Mouse (Mus musculus) midbrain, postnatal 0 days (tissue): ENCODE measurements around the gene Gm13102. TPM values are rescaled to one million over a fixed set of nuclear protein-coding genes. Genes with fewer than 3 reads are reported as not detected.
"Not testable (repeated sequence)": the region's sequence is repeated elsewhere in the genome, so short reads cannot be mapped to it uniquely, and the experiment has no call there.

Experiments used
- ATAC-seq: fragments of 200-750 bp; cut with Nextera tagmentation; 2 replicates; pipeline ENCODE4 v1.8.0; 2017; ENCODE audit warnings: moderate number of reproducible peaks, mild to moderate bottlenecking, moderate TSS enrichment, moderate library complexity; ENCODE audit not compliant: low FRiP score
- DNase-seq: peaks from one replicate; pipeline ENCODE4 v3.0.0-alpha.2; 2015; ENCODE audit warnings: low spot score
- H3K27ac ChIP-seq: fragments of 300-500 bp; sonication (generic); 2 replicates; pipeline ENCODE4 v1.5.1; 2014; ENCODE audit warnings: low read depth, mild to moderate bottlenecking, low read length, mixed read lengths
- H3K27me3 ChIP-seq: fragments of 300-500 bp; sonication (generic); 2 replicates; pipeline ENCODE4 v1.6.1; 2014; ENCODE audit warnings: low read length, control low read depth, mixed read lengths; ENCODE audit not compliant: insufficient read depth
- H3K36me3 ChIP-seq: fragments of 300-500 bp; sonication (generic); 2 replicates; pipeline ENCODE4 v1.6.1; 2014; ENCODE audit warnings: low read length, control low read depth, mixed read lengths; ENCODE audit not compliant: insufficient read depth
- H3K4me1 ChIP-seq: fragments of 300-500 bp; sonication (generic); 2 replicates; pipeline ENCODE4 v1.6.1; 2014; ENCODE audit warnings: mild to moderate bottlenecking, control low read depth, antibody characterized with exemption, low read length, mixed read lengths; ENCODE audit not compliant: insufficient read depth
- H3K4me2 ChIP-seq: fragments of 300-500 bp; sonication (generic); 2 replicates; pipeline ENCODE4 v1.6.1; 2014; ENCODE audit warnings: low read depth, mild to moderate bottlenecking, low read length, mixed read lengths; ENCODE audit not compliant: poor library complexity, severe bottlenecking
- H3K4me3 ChIP-seq: fragments of 300-500 bp; sonication (generic); 2 replicates; pipeline ENCODE4 v1.5.1; 2014; ENCODE audit warnings: low read depth, mild to moderate bottlenecking, low read length, moderate library complexity
- H3K9ac ChIP-seq: fragments of 300-500 bp; sonication (generic); replicated peaks from 2 replicates; pipeline ENCODE4 v1.6.1; 2014; ENCODE audit warnings: mild to moderate bottlenecking, low read length, moderate library complexity, mixed read lengths; ENCODE audit not compliant: poor library complexity, severe bottlenecking
- H3K9me3 ChIP-seq: fragments of 300-500 bp; sonication (generic); 2 replicates; pipeline ENCODE4 v1.6.1; 2016; ENCODE audit warnings: low read length, control low read depth
- WGBS: fragments of 180-500 bp; shearing (Covaris S2); extraction: QIAGEN DNeasy Blood & Tissue Kit; methylation state at CpG from one replicate; pipeline ENCODE4 v1.1.7; 2014; 5-methylcytosine and 5-hydroxymethylcytosine counted together
- polyA plus RNA-seq: library from polyadenylated mRNA; unstranded; fragments of >200 nt; fragmentation: Nextera tagmentation; extraction: Ambion mirVana; gene quantifications from 2 replicates; pipeline ENCODE4 v1.2.1, GENCODE M21; 2015
- total RNA-seq: library from RNA; depleted of rRNA; stranded (reverse); fragments of >200 nt; gene quantifications from 2 replicates; pipeline ENCODE4 v1.2.3, GENCODE M21; 2014; rRNA removed

Gene Gm13102
- total RNA-seq (not detected in 2 replicates), polyA plus RNA-seq (not detected in 2 replicates)

DNA sequence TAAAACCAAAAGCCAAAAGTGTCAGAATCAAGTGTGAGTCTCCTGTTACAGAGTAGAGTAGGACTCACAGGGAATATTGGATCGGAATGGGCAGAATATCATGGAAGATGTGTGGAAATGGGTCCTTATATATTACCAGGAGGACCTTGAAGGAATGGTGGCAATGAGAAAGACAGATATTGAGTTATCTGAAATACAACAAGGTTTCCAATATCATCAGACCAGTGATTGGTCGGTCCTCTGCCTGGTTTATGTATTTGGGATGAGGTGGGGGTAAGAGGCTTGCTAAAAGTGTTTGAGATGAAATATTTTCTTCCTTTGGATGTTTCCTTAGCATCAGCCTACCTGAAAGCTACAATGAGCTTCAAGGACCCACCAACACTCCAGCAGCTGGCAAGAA is at the start of gene Gm13102:
Gm13102 (plus strand) TSS at position 301 of the 400 bp plus-strand sequence.
- ATAC-seq, H3K9ac ChIP-seq: not testable (repeated sequence)

GRCm38 (mm10) chr4:144058826-144059225 is 47.4 kb upstream of the Gm13102 start, which contains the start of gene Pramel4:
TSS of gene Pramel4 (plus strand) at chr4:144059126.
- DNase-seq, H3K4me2 ChIP-seq, H3K27me3 ChIP-seq, H3K9me3 ChIP-seq, H3K27ac ChIP-seq, H3K4me3 ChIP-seq, H3K36me3 ChIP-seq, H3K9ac ChIP-seq, ATAC-seq, H3K4me1 ChIP-seq: not testable (repeated sequence)
- WGBS = 89% methylated on average over 3 of the region's 3 CpGs

More for the DNA sequence above, at the start of gene Gm13102:
- H3K27ac ChIP-seq, H3K9me3 ChIP-seq, H3K4me1 ChIP-seq, H3K36me3 ChIP-seq, H3K4me3 ChIP-seq, DNase-seq, H3K4me2 ChIP-seq, H3K27me3 ChIP-seq: not testable (repeated sequence)
- WGBS = no CpG with 5 or more reads among the region's 2 CpGs

Other genes with a start within 250 kb of the Gm13102 start
- gene Pramef6, start 206.1 kb upstream of the Gm13102 start, total RNA-seq = not detected in 2 replicates
- gene Pramef6, start 206.1 kb upstream of the Gm13102 start, polyA plus RNA-seq = not detected in 2 replicates
- not detected in 2 replicates for gene Pramef25, start 155.5 kb upstream of the Gm13102 start, total RNA-seq
- not detected in 2 replicates for gene Pramef25, start 155.5 kb upstream of the Gm13102 start, polyA plus RNA-seq
- gene Gm13101, start 139.5 kb upstream of the Gm13102 start, total RNA-seq = not detected in 2 replicates
- gene Gm13101, start 139.5 kb upstream of the Gm13102 start, polyA plus RNA-seq = not detected in 2 replicates
- gene Pramef17, start 112.1 kb upstream of the Gm13102 start, total RNA-seq = not detected in 2 replicates
- not detected in 2 replicates for gene Pramef17, start 112.1 kb upstream of the Gm13102 start, polyA plus RNA-seq
- not detected in 2 replicates for gene Pramel4, start 47.3 kb upstream of the Gm13102 start, total RNA-seq
- gene Pramel4, start 47.3 kb upstream of the Gm13102 start, polyA plus RNA-seq = not detected in 2 replicates
- gene Oog3, start 56.2 kb downstream of the Gm13102 start, total RNA-seq = not detected in 2 replicates
- gene Oog3, start 56.2 kb downstream of the Gm13102 start, polyA plus RNA-seq = not detected in 2 replicates
- gene Oog2, start 84.2 kb downstream of the Gm13102 start, total RNA-seq = not detected in 2 replicates
- not detected in 2 replicates for gene Oog2, start 84.2 kb downstream of the Gm13102 start, polyA plus RNA-seq
- not detected in 2 replicates for gene C87977, start 106.8 kb downstream of the Gm13102 start, total RNA-seq
- gene C87977, start 106.8 kb downstream of the Gm13102 start, polyA plus RNA-seq = not detected in 2 replicates
- gene Pramel5, start 174.0 kb downstream of the Gm13102 start, total RNA-seq = not detected in 2 replicates
- not detected in 2 replicates for gene Pramel5, start 174.0 kb downstream of the Gm13102 start, polyA plus RNA-seq
- gene Gm13128, start 223.8 kb downstream of the Gm13102 start, total RNA-seq = not detected in 2 replicates
- not detected in 2 replicates for gene Gm13128, start 223.8 kb downstream of the Gm13102 start, polyA plus RNA-seq